Mouse (Mus musculus): Measurements from ENCODE around the gene Epb41l2.

- TF ChIP-seq CTCF (IDR thresholded peaks at IDR 0.05; ENCODE audit: extremely low read depth, insufficient read depth, insufficient read length, insufficient replicate concordance) = no peak
- no peak for TF ChIP-seq POLR2A (IDR thresholded peaks at IDR 0.05; ENCODE audit: low read depth, low read length)
These were observed 57.1 kb downstream of the Epb41l2 start for GRCm38 (mm10) chr10:25416696-25417095.

Measured in spleen, adult 2 months (tissue).